Mouse (Mus musculus) kidney, postnatal 25 days (tissue): ENCODE measurements around the gene Ggta1.

ENCODE experiments used
- DNase-seq, 2 experiments: peaks; one replicate each; pipeline ENCODE4 v3.0.0; 2021; ENCODE audit warnings: mixed read lengths in 2 of 2

Ggta1 gene

DNA sequence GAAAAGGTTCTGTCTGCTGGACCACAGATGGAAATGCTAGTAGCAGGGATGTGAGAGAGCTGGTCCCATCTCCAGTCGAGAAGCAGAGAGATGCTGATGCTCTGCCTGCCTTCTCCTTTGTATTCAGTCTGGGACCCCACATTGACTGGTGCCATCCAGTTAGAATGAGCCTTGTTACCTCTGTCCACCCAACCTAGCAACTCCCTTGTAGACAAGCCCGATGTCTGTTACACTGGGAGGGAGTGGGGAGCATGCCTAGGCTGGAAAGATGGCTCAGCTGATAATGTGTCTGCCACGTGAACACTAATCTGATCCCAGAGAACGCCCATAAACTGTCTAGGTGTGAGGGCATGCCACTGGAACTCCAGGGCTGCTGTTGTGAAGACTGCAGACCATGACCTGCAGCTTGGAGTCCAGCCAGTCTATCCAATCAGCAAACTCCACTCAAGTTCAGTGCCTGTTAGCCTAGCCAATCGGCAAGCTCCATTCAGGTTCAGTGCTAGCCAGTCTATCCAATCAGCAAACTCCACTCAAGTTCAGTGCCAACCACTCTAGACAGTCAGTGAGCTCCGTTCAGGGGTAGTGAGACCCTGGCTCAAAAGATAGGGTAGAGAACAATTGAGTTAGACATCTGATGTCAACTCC lies 64.7 kb downstream of the Ggta1 start:
- DNase-seq: no peak

DNA sequence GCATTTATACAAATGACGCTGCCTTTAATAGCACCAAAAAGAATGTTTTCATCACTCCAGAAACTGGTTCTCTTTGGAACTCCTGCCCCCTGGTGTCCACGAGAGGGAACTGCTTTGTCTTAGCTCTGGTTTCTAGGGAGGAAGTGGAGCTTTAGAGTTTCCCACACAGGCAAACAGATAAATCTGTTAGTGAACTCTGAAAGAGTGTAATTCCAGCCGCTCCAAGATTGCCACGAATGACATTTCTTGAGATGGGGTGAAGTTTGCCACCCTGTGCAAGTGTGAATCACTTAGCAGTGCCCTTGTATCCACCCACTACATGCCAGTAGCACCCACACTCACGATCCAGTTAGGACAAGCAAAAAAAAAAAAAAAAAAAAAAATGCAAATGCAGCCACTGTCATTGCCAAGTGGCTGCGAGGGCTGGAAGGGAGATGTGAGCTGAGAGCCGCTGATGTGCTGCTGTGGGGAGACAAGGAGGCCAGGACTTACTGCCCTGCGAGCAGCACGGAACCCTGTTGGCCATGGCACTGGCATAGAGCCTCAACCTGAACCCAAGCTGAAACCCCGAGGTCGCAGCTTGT lies 65.3 kb downstream of the Ggta1 start:
- peak; percentile 57 to 75 for DNase-seq

DNA sequence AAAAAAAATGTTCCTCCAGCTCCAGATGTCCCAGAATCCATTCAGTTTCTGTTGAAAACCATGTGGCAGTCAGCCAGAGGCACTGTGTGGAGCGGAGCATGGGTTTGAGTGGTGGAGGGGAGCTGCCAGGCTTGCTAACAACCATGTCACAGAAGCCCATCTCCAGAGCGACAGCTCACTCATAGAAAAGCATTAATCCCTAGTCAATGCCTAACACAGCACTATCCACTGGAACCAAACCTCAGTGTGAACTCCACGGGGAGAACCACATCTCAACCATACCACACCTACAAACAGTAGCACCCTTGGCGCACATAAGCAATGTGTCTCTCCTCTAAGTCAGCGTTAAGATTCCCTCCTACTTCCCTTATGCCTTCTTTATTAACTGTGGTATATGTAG lies 65.9 kb downstream of the Ggta1 start, which contains the start of gene 4930402F06Rik:
4930402F06Rik (minus strand) TSS at position 80 of the 400 bp plus-strand sequence.
- DNase-seq: no peak

DNA sequence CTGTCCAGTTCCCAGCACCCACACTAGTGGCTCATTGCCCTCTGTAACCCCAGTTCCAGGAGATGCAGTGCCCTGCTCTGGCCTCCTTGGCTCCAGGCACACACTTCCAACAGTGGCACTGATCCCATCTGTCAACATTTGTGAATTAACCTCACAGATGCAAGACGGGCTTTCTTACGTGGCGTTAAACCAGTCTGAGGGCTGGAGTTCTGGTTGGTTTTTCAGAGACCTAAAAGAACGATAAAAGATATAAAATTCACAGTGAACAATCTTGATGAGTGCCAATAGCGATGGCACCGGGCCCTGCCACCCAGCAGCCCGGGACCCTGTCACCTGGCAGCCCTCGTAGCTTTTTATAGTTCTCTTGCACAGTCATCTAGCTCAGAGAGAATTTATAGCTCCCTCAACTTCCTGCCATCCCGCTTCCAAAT lies 77.6 kb downstream of the Ggta1 start:
- DNase-seq: no peak

DNA sequence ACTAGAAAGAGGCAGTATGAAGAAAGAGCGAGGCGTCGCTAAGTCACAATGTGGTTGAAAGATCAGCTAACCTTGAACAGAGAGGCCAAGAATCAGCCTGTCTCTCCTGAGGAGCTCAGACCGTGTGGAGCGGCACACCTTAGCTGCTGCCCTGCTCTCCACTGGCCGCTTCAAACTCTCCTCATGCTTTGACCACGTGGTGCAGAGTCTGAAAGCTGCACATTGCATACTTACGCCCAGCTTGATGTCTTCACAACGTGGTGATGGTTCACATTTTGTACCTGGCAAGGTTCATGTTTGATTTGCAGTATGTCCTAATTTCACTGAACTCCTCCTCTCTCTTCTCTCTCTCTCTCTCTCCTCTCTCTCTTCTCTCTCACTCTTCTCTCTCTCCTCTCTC lies 83.7 kb downstream of the Ggta1 start:
- DNase-seq: no peak

DNA sequence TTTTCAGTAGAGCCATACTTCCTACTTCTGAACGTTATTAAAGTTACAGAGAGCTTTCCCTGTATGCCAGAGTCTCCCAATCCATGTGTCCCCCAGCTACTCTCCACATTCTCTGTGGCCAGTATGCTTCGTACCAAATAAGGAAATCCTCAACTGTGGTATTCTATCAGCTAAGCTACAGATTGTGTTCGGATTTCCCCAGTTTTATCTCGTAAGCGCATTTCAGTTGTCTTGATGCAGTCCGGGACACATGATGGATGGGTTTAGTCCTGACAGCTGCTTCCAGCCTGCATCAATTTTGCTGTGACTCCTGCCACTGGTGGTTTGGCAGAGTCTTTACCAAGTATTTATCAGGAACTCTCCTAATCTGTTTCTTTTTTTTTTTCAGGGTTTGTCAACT lies 85.4 kb downstream of the Ggta1 start:
- DNase-seq: no peak

DNA sequence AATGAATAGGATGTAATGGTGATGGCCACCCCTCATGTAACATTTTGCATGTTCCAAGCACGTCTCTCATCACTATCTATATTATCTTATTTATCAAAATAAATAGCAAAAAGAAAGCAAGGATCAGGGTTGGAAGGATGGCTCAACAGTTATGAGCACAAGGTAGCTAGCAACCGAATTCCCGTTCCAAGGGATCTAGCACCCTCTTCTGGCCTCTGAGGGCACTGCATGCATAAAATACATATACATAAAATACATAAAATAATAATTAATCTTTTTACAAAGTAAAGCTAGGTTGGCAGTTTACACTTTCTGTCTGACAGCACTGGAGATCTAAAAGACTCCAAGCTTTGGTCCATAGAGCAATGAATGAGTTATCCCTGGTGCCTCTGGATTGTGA lies 90.0 kb downstream of the Ggta1 start:
- DNase-seq: peak in 1 of 2 experiments; percentile 49

DNA sequence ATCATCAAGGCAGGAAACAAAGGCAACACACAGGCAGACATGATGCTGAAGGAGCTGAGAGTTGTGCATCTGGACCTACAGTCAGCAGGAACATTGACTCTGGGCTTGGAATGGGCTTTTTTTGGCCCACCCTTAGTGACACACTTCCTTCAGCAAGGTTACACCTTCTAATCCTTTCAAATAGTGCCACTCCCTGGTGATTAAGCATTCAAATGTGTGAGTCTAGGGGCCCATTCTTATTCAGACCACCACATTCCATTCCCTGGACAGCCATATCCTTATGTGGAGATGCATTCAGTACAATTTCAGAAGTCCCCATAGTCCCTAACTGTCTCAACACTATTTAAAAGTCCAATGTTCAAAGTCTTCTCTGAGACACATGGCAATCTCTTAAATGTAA lies 92.3 kb downstream of the Ggta1 start:
- no peak for DNase-seq

DNA sequence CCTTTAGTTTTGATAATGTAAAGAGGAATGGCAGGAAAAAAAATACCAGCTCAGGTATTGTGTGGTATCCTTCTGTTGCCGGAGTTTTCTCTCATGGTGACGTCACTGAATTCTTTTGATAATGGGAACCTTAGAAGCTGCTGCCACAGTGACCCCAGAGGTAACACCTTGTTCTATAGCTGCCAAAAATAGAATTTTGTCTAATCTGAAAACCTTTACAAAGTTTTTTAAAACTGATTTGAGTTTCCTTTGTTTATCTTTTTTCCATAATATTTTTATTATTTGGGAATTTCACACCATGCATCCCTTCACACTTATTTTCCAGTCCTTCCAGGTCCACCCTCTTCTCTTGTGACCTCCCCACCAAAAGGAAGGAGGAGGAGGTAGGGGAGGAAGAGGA lies 95.4 kb downstream of the Ggta1 start, which contains the start of gene 4930568D16Rik:
4930568D16Rik (minus strand) TSS at position 101 of the 400 bp plus-strand sequence.
- DNase-seq: no peak
